ENCODE assay signal across 8 mouse cellular contexts in genomic region chr7:116092710-116093465, GRCm38 (mm10). TPM values are rescaled to one million over a fixed set of nuclear protein-coding genes. Genes with fewer than 3 reads are reported as not detected.
DNase-seq lines count a peak whose midpoint lies in the region; ATAC-seq and TF ChIP-seq lines count a peak whose summit lies in the region.

No protein-coding gene starts in this region.

- peak; percentile 91 for TF ChIP-seq POLR2A in lung, adult 2 months (IDR thresholded peaks at IDR 0.05; ENCODE audit: borderline replicate concordance, extremely low read depth, low read depth, low read length)

- H3K27ac ChIP-seq in ES-E14 (ENCODE audit: insufficient read depth, low read depth, low read length, poor library complexity, severe bottlenecking): peak overlapping the region; percentile 83
- H3K27ac ChIP-seq in forebrain, embryonic 15.5 days (replicated peaks): peak overlapping the region; percentile 97

- H3K27me3 ChIP-seq in forebrain, embryonic 15.5 days: no peaks in the 10 kb centered on the region

- in situ Hi-C loops in ES-E14 (cut with MboI; ENCODE audit: low sequenced_read_pairs in 2 of 2, unreplicated experiment in 2 of 2): no loop called here

- peak; percentile 100 for ATAC-seq in forebrain, embryonic 15.5 days (replicated peaks)
- peak; percentile 99 for ATAC-seq in neutrophil, adult 5-6 weeks (ENCODE audit: extremely low read depth, insufficient number of reproducible peaks, low FRiP score, poor library complexity, severe bottlenecking)

- no peaks in the 10 kb centered on the region for H3K4me1 ChIP-seq in ES-E14 (ENCODE audit: control insufficient read depth in 2 of 2, insufficient read depth in 2 of 2, low read length in 2 of 2, poor library complexity in 1 of 2)
- H3K4me1 ChIP-seq in forebrain, embryonic 15.5 days: peaks cover 30% of the 10 kb centered on the region
- H3K4me1 ChIP-seq in lung, adult 2 months (ENCODE audit: control insufficient read depth, insufficient read depth, low read length): peaks cover 4% of the 10 kb centered on the region; the same call in 1 of the 2 replicates

- H3K4me3 ChIP-seq in ES-E14 (ENCODE audit: insufficient read depth in 1 of 2, low read depth in 1 of 2, low read length in 2 of 2, poor library complexity in 1 of 2, severe bottlenecking in 1 of 2): peak overlapping the region; percentile 93 to 97
- H3K4me3 ChIP-seq in forebrain, embryonic 15.5 days: peak overlapping the region; percentile 74
- peak overlapping the region; percentile 76 for H3K4me3 ChIP-seq in lung, adult 2 months (replicated peaks; ENCODE audit: extremely low read depth, low read depth, low read length)

- under 1% methylated on average over 38 of the region's 38 CpGs for WGBS in forebrain, embryonic 15.5 days
- under 1% methylated on average over 38 of the region's 38 CpGs for WGBS in lung, adult 2 months

- intact Hi-C loops in heart, postnatal 25 days (cut with DNase I): no loop called here

- H3K4me2 ChIP-seq in forebrain, embryonic 15.5 days (replicated peaks): peak overlapping the region; percentile 71

- peak; percentile 92 for DNase-seq in ES-E14 (ENCODE audit: low read depth, low spot score)
- peak; percentile 96 for DNase-seq in cerebellum, adult 11-12 months
- peak; percentile 92 for DNase-seq in heart, postnatal 25 days (ENCODE audit: low spot score)
- peak; percentile 97 to 99 for DNase-seq in layer of hippocampus, adult 18-20 months (ENCODE audit: low spot score in 2 of 2)
- DNase-seq in lung, adult 2 months: peak; percentile 90
- peak; percentile 88 to 93 for DNase-seq in thymus, adult 18-20 months

- no peaks in the 10 kb centered on the region for H3K9me3 ChIP-seq in ES-E14 (ENCODE audit: control insufficient read depth, insufficient read depth, low read depth, low read length)
- no peaks in the 10 kb centered on the region for H3K9me3 ChIP-seq in forebrain, embryonic 15.5 days

- no peaks in the 10 kb centered on the region for H3K36me3 ChIP-seq in ES-E14 (ENCODE audit: control insufficient read depth, insufficient read depth, low read length, poor library complexity, severe bottlenecking)
- H3K36me3 ChIP-seq in forebrain, embryonic 15.5 days: no peaks in the 10 kb centered on the region

- peak; percentile 44; the same call in 1 of the 2 replicates for TF ChIP-seq CTCF in lung, adult 2 months (IDR thresholded peaks at IDR 0.05; ENCODE audit: insufficient read depth, low read length)

- peak overlapping the region; percentile 98 for H3K9ac ChIP-seq in ES-E14 (ENCODE audit: insufficient read depth, low read depth, low read length, poor library complexity, severe bottlenecking)
- peak overlapping the region; percentile 89 for H3K9ac ChIP-seq in forebrain, embryonic 15.5 days (replicated peaks)

TF ChIP-seq in ES-E14, 5 proteins besides CTCF, POLR2A, EP300 and RAD21:
- no peak for TF ChIP-seq ZC3H11A (IDR thresholded peaks at IDR 0.05; ENCODE audit: borderline replicate concordance, low read depth, low read length)
- no peak for TF ChIP-seq MAFK (IDR thresholded peaks at IDR 0.05; ENCODE audit: insufficient read depth, low read depth, low read length)
- peak; percentile 89 for TF ChIP-seq CHD2 (IDR thresholded peaks at IDR 0.05; ENCODE audit: low read depth, low read length)
- TF ChIP-seq HCFC1 (IDR thresholded peaks at IDR 0.05; ENCODE audit: borderline replicate concordance, insufficient read depth, low read length): peak; percentile 99
- no peak for TF ChIP-seq ZNF384 (IDR thresholded peaks at IDR 0.05; ENCODE audit: low read depth, low read length)

RNA-seq across cellular contexts. Expression of gene Gm4353, which starts 8.5 kb away (rescaled TPM):
- total RNA-seq in ES-E14 (2012; rRNA removed): 1.8 and 4.2 TPM in 2 replicates
- polyA plus RNA-seq in forebrain, embryonic 15.5 days (2015; fragmentation: Nextera tagmentation; extraction: Ambion mirVana): 0.55 and 1.0 TPM in 2 replicates
- total RNA-seq in heart, postnatal 25 days (2021): 1 to 10 TPM in 1 of 2 experiments, under 1 TPM in 1; 0.62 to 1.1 TPM
- 1 to 10 TPM; 3.1 to 3.3 TPM for total RNA-seq in layer of hippocampus, adult 18-20 months (2021)
- polyA plus RNA-seq in lung, adult 2 months (2012; rRNA removed): 0.16 and 0.33 TPM in 2 replicates
- 0.98 TPM in 1 of 2 replicates, not detected in the other for total RNA-seq in neutrophil, adult 5-6 weeks (2017)

RNA-seq across cellular contexts. Expression of gene 1110004F10Rik, which starts 53.7 kb away (rescaled TPM):
- 61.1 and 102 TPM in 2 replicates for total RNA-seq in ES-E14 (2012; rRNA removed)
- 360 and 363 TPM in 2 replicates for polyA plus RNA-seq in forebrain, embryonic 15.5 days (2015; fragmentation: Nextera tagmentation; extraction: Ambion mirVana)
- total RNA-seq in heart, postnatal 25 days (2021): 10 to 100 TPM; 51.5 to 53.2 TPM
- 100 to 1,000 TPM; 102 to 104 TPM for total RNA-seq in layer of hippocampus, adult 18-20 months (2021)
- 32.7 and 50.4 TPM in 2 replicates for polyA plus RNA-seq in lung, adult 2 months (2012; rRNA removed)
- 101 and 108 TPM in 2 replicates for total RNA-seq in neutrophil, adult 5-6 weeks (2017)

RNA-seq across cellular contexts. Expression of gene Sox6, which starts 54.3 kb away (rescaled TPM):
- total RNA-seq in ES-E14 (2012; rRNA removed): 0.48 and 1.2 TPM in 2 replicates
- 111 and 116 TPM in 2 replicates for polyA plus RNA-seq in forebrain, embryonic 15.5 days (2015; fragmentation: Nextera tagmentation; extraction: Ambion mirVana)
- 10 to 100 TPM; 27.4 to 36.9 TPM for total RNA-seq in heart, postnatal 25 days (2021)
- total RNA-seq in layer of hippocampus, adult 18-20 months (2021): 10 to 100 TPM; 21.1 to 26.5 TPM
- 3.3 and 3.9 TPM in 2 replicates for polyA plus RNA-seq in lung, adult 2 months (2012; rRNA removed)
- total RNA-seq in neutrophil, adult 5-6 weeks (2017): 0.98 and 1.4 TPM in 2 replicates

Comparison
In these comparisons a context has a peak if more than half of its experiments do, and no peak if none do; other contexts are left out.
1. Peak in every context shown above with its lines: DNase-seq, ATAC-seq, H3K4me3 ChIP-seq and H3K27ac ChIP-seq.